Mouse (Mus musculus): ENCODE measurements around the gene Mycbp. TPM values are rescaled to one million over a fixed set of nuclear protein-coding genes. Genes with fewer than 3 reads are reported as not detected.
A peak's percentile ranks its signal among the peaks of the same experiment; 100 is the strongest.
"Not testable (repeated sequence)": the region's sequence is repeated elsewhere in the genome, so short reads cannot be mapped to it uniquely, and the experiment has no call there.

Mycbp gene
- total RNA-seq, 2 experiments from 2014 or later: 28.9 to 31.2 TPM

GRCm38 (mm10) chr4:123940878-123941277 lies 36.2 kb downstream of the Mycbp start:
- not testable (repeated sequence) for DNase-seq

- no peak for DNase-seq
Observed at GRCm38 (mm10) chr4:123946701-123947100, 42.1 kb downstream of the Mycbp start.

GRCm38 (mm10) chr4:123947149-123947548 lies 42.5 kb downstream of the Mycbp start:
- peak; percentile 14 for DNase-seq

GRCm38 (mm10) chr4:123948901-123949300 lies 44.3 kb downstream of the Mycbp start:
- DNase-seq: no peak

GRCm38 (mm10) chr4:123949649-123950048 lies 45.0 kb downstream of the Mycbp start:
- DNase-seq: no peak

DNA sequence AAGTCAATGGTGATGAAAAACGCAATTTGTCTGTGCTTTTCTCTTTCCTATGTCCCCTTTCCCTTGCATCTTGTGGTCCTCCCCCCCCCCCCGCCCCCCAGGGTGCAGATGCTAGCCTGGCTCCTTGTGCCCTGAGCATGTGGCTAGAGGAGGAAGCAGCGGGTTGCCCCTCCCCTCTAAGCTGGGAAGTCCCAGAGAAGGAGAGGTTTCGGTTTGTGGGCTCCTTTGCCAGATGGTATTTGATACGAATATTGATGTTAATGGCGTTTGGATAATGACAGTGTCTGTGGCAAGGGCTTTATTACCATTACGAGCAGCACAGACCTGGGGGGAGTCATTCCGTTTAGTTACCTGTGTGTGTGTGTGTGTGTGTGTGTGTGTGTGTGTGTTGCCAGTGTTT lies 47.4 kb downstream of the Mycbp start:
- no peak for DNase-seq

DNA sequence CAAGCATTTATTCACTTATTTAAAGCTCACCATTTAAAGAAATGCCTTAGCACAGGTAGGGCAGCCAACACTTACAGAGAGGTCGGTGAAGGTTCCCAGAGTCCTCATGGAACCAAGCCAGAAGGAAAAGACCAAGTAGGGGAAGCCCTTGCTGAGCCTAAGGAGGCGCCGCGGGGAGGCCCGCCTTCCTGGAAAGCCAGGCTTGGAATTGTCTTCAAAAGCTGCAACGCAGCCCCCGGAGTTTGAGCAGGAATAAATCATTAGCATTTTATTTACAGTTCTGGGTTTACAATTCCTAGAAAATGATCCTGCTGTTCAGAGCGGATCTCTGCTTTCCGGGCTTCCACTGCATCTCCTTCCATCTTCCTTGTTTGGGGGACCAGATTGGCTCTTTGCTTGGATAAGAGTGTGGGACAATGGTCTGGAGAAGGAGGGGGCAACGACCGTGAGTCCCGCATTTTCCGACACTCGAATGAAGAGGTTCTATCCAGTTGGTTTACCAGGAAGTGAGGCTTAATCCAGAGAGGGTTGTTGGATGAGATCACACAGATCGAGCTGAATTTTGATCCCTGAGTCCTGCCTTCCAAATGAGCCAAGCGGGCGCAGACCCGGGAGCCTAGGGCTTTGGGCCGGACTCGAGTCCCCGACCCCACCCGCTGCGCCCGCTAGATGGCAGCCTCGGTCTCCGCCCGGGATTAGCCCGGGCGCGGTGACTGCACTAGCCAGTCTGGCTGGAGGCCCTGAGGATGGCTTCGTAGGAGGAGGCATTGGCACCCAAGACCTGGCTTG lies 52.3 kb downstream of the Mycbp start:
- DNase-seq: peak; percentile 87

DNA sequence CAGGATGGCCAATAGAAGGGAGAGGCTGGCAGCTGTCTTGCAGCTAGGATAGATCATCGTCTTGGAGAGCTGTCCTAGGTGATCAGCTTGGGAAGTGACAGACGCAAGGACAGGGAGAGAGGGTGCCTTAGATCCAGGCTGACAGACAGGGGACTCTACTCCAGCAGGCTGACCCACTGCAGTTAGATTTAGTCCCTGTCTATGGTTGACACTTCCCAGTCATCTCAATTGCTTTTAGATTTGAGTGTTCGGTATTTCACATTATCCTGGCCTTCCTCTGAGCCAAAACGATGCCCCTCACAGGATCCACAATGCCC lies 52.8 kb downstream of the Mycbp start:
- DNase-seq: no peak

GRCm38 (mm10) chr4:123957891-123958290 lies 53.3 kb downstream of the Mycbp start:
- DNase-seq: no peak

GRCm38 (mm10) chr4:123960955-123961354 lies 56.3 kb downstream of the Mycbp start:
- no peak for DNase-seq

Other genes starting within 250 kb of the Mycbp start
- gene Macf1, start 220.5 kb upstream of the Mycbp start, total RNA-seq (2021): 100 to 1,000 TPM; 431 to 441 TPM
- gene Ndufs5, start 186.6 kb upstream of the Mycbp start, total RNA-seq (2021): 100 to 1,000 TPM; 273 to 301 TPM
- 10 to 100 TPM; 46.2 to 46.7 TPM for gene Akirin1, start 154.5 kb upstream of the Mycbp start, total RNA-seq (2021)
- under 1 TPM; 0.41 to 0.77 TPM for gene Rhbdl2, start 117.0 kb upstream of the Mycbp start, total RNA-seq (2021)
- not detected for gene 4933427I04Rik, start 45.2 kb upstream of the Mycbp start, total RNA-seq (2021)
- gene Rragc, start 12.6 kb downstream of the Mycbp start, total RNA-seq (2021): 10 to 100 TPM; 50.8 to 52.6 TPM
- not detected for gene 4930535I16Rik, start 13.2 kb downstream of the Mycbp start, total RNA-seq (2021)

All from heart, postnatal 4 days (tissue).